ENCODE assay signal across 12 mouse cellular contexts in the genomic region with DNA sequence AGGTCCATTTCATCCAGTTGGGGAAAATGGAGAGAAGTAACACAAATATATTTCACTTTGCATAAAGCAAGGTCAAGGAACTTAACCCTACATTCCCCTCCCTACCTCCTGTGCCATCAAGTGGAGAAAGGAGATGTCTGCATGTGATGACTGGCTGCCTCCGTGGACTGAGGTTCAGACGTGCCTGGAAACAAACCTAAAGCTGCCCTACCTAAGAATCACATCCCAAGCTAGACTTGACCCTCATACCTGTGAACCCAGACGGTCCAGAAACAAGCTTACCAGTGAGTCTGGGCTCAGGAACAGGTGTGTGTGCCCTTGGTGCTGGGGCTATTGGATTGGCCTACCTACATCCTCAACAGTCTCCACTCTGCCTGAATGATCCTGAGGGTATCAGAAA. TPM values are rescaled to one million over a fixed set of nuclear protein-coding genes. Genes with fewer than 3 reads are reported as not detected.
DNase-seq lines count a peak whose midpoint lies in the region; ATAC-seq lines count a peak whose summit lies in the region.
"Had no signal": no experiment of that assay in that cellular context is flagged by ENCODE, and none has a peak within 500 bp of the region (broad histone marks: within the 10 kb centered on the region; RNA-seq: fewer than 3 reads in every experiment).

No protein-coding gene starts in this region.

- 63% methylated on average over 3 of the region's 3 CpGs for WGBS in heart, embryonic 13.5 days
- 64% methylated on average over 3 of the region's 3 CpGs for WGBS in forebrain, embryonic 13.5 days
- 63% methylated on average over 3 of the region's 3 CpGs for WGBS in liver, embryonic 15.5 days (ENCODE audit: insufficient replicate concordance)

- H3K4me3 ChIP-seq in heart, embryonic 13.5 days = no peak overlapping the region
- H3K4me3 ChIP-seq in forebrain, embryonic 13.5 days = no peak overlapping the region
- no peak overlapping the region for H3K4me3 ChIP-seq in liver, embryonic 15.5 days (replicated peaks)

- no peak overlapping the region for H3K27ac ChIP-seq in heart, embryonic 13.5 days (replicated peaks)
- 0 out of 2 replicates have a peak overlapping the region, but pooled peaks have one; percentile 1 for H3K27ac ChIP-seq in forebrain, embryonic 13.5 days
- no peak overlapping the region for H3K27ac ChIP-seq in liver, embryonic 15.5 days (replicated peaks)

- no peak overlapping the region for H3K9ac ChIP-seq in heart, embryonic 13.5 days
- peak overlapping the region; percentile 22; the same call in 1 of the 2 replicates for H3K9ac ChIP-seq in forebrain, embryonic 13.5 days
- H3K9ac ChIP-seq in liver, embryonic 15.5 days = no peak overlapping the region

- H3K4me2 ChIP-seq in heart, embryonic 13.5 days = peak overlapping the region; percentile 91; the same call in 1 of the 2 replicates
- peak overlapping the region; percentile 35 for H3K4me2 ChIP-seq in forebrain, embryonic 13.5 days
- peak overlapping the region; percentile 30 for H3K4me2 ChIP-seq in liver, embryonic 15.5 days

- ATAC-seq in heart, embryonic 13.5 days (ENCODE audit: extremely low read depth, insufficient number of reproducible peaks, low FRiP score, low TSS enrichment) = no peak
- no peak for ATAC-seq in forebrain, embryonic 13.5 days
- no peak for ATAC-seq in liver, embryonic 15.5 days (ENCODE audit: insufficient read depth)
- ATAC-seq: activated CD4-positive, CD25-positive, alpha-beta regulatory T cell, adult 4 months had no signal

- no peak for DNase-seq in heart, adult 11 months
- DNase-seq in A20 (ENCODE audit: low read depth, low spot score) (peak; percentile 30), adipocyte (ENCODE audit: low spot score) (no peak)
- no peak for DNase-seq in cerebellum, postnatal 10 days
- no peak for DNase-seq in heart, adult 18-20 months
- DNase-seq: cerebellum, adult 18-20 months; heart, postnatal 4 days; right cerebral cortex, adult 18-20 months had no signal

- no peaks in the 10 kb centered on the region for H3K9me3 ChIP-seq in heart, embryonic 13.5 days
- H3K9me3 ChIP-seq in forebrain, embryonic 13.5 days (replicated peaks) = no peaks in the 10 kb centered on the region
- H3K9me3 ChIP-seq in liver, embryonic 15.5 days (replicated peaks) = no peaks in the 10 kb centered on the region

- no peaks in the 10 kb centered on the region; the same call in 1 of the 2 replicates for H3K27me3 ChIP-seq in heart, embryonic 13.5 days (replicated peaks)
- H3K27me3 ChIP-seq in forebrain, embryonic 13.5 days = no peaks in the 10 kb centered on the region
- H3K27me3 ChIP-seq in liver, embryonic 15.5 days = no peaks in the 10 kb centered on the region

- H3K36me3 ChIP-seq in heart, embryonic 13.5 days = peaks cover 25% of the 10 kb centered on the region
- H3K36me3 ChIP-seq in forebrain, embryonic 13.5 days (ENCODE audit: poor library complexity, severe bottlenecking) = peaks cover 42% of the 10 kb centered on the region
- H3K36me3 ChIP-seq in liver, embryonic 15.5 days (replicated peaks) = peaks cover 26% of the 10 kb centered on the region

- peaks cover 29% of the 10 kb centered on the region for H3K4me1 ChIP-seq in heart, embryonic 13.5 days
- peaks cover 34% of the 10 kb centered on the region for H3K4me1 ChIP-seq in forebrain, embryonic 13.5 days
- H3K4me1 ChIP-seq in liver, embryonic 15.5 days (replicated peaks) = peaks cover 40% of the 10 kb centered on the region

RNA-seq across cellular contexts. Expression of gene Manf, which starts 1.5 kb away (rescaled TPM):
- polyA plus RNA-seq in heart, embryonic 13.5 days (2015; fragmentation: Nextera tagmentation; extraction: Ambion mirVana) = 195 and 233 TPM in 2 replicates
- 205 and 222 TPM in 2 replicates for polyA plus RNA-seq in forebrain, embryonic 13.5 days (2015; fragmentation: Nextera tagmentation; extraction: Ambion mirVana)
- 135 and 152 TPM in 2 replicates for polyA plus RNA-seq in liver, embryonic 15.5 days (2015; fragmentation: Nextera tagmentation; extraction: Ambion mirVana)
- total RNA-seq in heart, adult 18-20 months (2021) = 100 to 1,000 TPM; 100 to 151 TPM

RNA-seq across cellular contexts. Expression of gene Rbm15b, which starts 6.1 kb away (rescaled TPM):
- polyA plus RNA-seq in heart, embryonic 13.5 days (2015; fragmentation: Nextera tagmentation; extraction: Ambion mirVana) = 4.7 and 5.5 TPM in 2 replicates
- 14.0 and 14.2 TPM in 2 replicates for polyA plus RNA-seq in forebrain, embryonic 13.5 days (2015; fragmentation: Nextera tagmentation; extraction: Ambion mirVana)
- polyA plus RNA-seq in liver, embryonic 15.5 days (2015; fragmentation: Nextera tagmentation; extraction: Ambion mirVana) = 2.6 and 3.1 TPM in 2 replicates
- total RNA-seq in heart, adult 18-20 months (2021) = 10 to 100 TPM; 12.8 to 13.4 TPM

Comparison
In these comparisons a context has a peak if more than half of its experiments do, and no peak if none do; other contexts are left out.
1. H3K4me2 ChIP-seq: peak in every context shown above with its lines; median percentile 91 in heart, embryonic 13.5 days; 35 in forebrain, embryonic 13.5 days; 30 in liver, embryonic 15.5 days.